Mouse (Mus musculus): Measurements from ENCODE around the gene Kcnh6. TPM values are rescaled to one million over a fixed set of nuclear protein-coding genes. Genes with fewer than 3 reads are reported as not detected.
A peak's percentile ranks its signal among the peaks of the same experiment; 100 is the strongest.
"Not testable (repeated sequence)": the region's sequence is repeated elsewhere in the genome, so short reads cannot be mapped to it uniquely, and the experiment has no call there.

Gene Kcnh6
- total RNA-seq, 2 experiments from 2014 or later: 2.3 to 2.4 TPM

DNA sequence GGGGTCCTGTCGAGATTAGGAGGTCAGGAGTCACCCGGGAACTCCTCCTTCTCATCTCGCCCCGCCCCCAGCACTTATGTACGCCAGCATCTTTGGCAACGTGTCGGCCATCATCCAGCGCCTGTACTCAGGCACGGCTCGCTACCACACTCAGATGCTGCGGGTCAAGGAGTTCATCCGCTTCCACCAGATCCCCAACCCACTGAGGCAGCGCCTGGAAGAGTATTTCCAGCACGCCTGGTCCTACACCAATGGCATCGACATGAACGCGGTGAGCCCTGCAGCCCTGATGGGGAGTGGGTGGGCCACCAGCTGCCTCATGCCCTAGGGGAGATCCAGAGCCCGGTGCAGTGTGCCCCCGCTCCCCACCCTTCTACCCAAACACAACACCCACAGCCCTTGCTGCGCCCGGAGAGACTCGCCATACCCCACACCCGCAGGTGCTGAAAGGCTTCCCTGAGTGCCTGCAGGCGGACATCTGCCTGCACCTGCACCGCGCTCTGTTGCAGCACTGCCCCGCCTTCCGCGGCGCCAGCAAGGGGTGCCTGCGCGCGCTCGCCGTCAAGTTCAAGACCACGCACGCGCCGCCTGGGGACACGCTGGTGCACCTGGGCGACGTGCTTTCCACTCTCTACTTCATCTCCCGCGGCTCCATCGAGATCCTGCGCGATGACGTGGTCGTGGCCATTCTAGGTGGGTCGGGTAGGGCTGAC lies 12.3 kb downstream of the Kcnh6 start:
- H3K27ac ChIP-seq: peak overlapping the region; percentile 71
- intact Hi-C loops (cut with DNase I): loop anchor here (5.0 kb wide), 1 partner anchor 78 kb away; no protein-coding TSS in a partner anchor

GRCm38 (mm10) chr11:106025774-106026173 lies 17.9 kb downstream of the Kcnh6 start:
- no peak overlapping the region for H3K4me3 ChIP-seq
- intact Hi-C loops (cut with DNase I): loop anchor here (2.0 kb wide), 2 partner anchors 25 to 99 kb away; no protein-coding TSS in a partner anchor
- H3K27ac ChIP-seq: no peak overlapping the region
- DNase-seq (ENCODE audit: extremely low spot score in 1 of 2, low spot score in 2 of 2): no peak
- no peak for TF ChIP-seq CTCF (IDR thresholded peaks at IDR 0.05)

More for the DNA sequence above, 12.3 kb downstream of the Kcnh6 start:
- H3K4me3 ChIP-seq: peak overlapping the region; percentile 54
- DNase-seq (ENCODE audit: extremely low spot score in 1 of 2, low spot score in 2 of 2): peak; percentile 63 to 70
- TF ChIP-seq CTCF (IDR thresholded peaks at IDR 0.05): no peak

- H3K4me3 ChIP-seq: no peak overlapping the region
- H3K27ac ChIP-seq: no peak overlapping the region
- intact Hi-C loops (cut with DNase I): loop anchor here (2.0 kb wide), 2 partner anchors 26 to 100 kb away; no protein-coding TSS in a partner anchor
- TF ChIP-seq CTCF (IDR thresholded peaks at IDR 0.05): peak; percentile 89
- DNase-seq (ENCODE audit: extremely low spot score in 1 of 2, low spot score in 2 of 2): peak; percentile 71 to 73
These were observed 18.7 kb downstream of the Kcnh6 start for GRCm38 (mm10) chr11:106026465-106027151.

DNA sequence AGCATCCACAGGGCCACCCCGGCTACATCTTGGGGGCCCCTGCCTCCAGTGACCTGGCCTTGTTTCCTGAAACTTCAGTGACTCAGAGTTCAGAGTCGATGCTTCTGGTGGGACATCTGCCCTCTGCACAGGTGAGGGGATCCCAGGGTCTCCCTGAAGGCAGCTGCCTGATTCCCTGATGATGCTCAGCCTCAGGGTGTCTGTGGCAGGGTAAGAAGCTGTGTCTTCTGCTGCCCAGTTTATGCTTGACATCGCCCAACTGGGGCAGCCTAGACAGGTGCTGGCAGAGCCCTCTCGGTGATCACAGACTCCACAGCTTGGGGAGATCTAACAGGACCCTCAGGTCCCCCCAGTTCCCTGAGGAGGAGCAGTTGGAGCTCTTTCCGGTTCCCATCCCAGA lies 19.7 kb downstream of the Kcnh6 start:
- Histone ChIP-seq H3K27ac (no peak overlapping the region), H3K4me3 (no peak overlapping the region)
- TF ChIP-seq CTCF (IDR thresholded peaks at IDR 0.05): no peak
- intact Hi-C loops (cut with DNase I): loop anchor here (2.0 kb wide), 2 partner anchors 27 to 101 kb away; no protein-coding TSS in a partner anchor
- DNase-seq (ENCODE audit: extremely low spot score in 1 of 2, low spot score in 2 of 2): no peak

DNA sequence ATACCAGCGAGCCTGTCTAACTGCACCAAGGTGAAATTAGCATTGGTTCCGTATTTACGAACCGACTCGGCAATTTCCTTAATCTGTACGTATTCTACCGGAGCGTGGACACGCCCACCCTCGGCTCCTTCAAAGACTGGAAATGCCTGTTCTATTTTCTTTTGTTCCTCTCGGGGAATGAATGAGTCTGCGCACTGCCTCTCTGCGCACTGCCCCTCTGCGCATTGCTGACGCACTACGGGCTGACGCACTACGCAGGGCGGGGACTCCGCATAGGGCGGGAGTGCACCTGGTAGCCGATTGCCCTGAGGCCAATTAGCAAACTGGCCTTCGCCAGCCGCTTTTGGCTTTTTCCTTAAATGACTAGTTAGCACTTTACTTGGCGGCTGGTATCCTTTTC lies 24.1 kb downstream of the Kcnh6 start:
- intact Hi-C loops (cut with DNase I); H3K27ac ChIP-seq; DNase-seq (ENCODE audit: extremely low spot score in 1 of 2, low spot score in 2 of 2): not testable (repeated sequence)
- peak overlapping the region; percentile 36 for H3K4me3 ChIP-seq

- peak overlapping the region; percentile 66; the same call in 1 of the 2 replicates for H3K27ac ChIP-seq
- no peak for DNase-seq (ENCODE audit: extremely low spot score in 1 of 2, low spot score in 2 of 2)
- no peak for TF ChIP-seq CTCF (IDR thresholded peaks at IDR 0.05)
- intact Hi-C loops (cut with DNase I): no loop called here
- H3K4me3 ChIP-seq: no peak overlapping the region
These were observed 25.6 kb downstream of the Kcnh6 start for GRCm38 (mm10) chr11:106033491-106033919.

DNA sequence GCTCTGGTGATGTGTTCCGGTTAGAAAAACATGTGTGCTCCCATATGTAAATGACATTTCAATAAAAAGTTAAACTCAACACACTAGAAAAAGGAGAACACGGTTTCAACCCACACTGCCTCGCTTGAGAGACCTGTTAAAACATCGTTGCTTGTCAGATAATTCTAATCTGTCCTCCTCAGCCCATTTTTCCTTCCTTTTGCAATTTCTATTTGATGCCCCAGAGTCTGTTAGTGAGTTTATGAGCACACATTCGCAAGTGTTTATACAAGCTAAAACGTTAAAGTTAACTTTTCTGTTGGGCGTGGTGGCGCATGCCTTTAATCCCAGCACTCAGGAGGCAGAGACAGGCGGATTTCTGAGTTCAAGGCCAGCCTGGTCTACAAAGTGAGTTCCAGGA lies 27.1 kb downstream of the Kcnh6 start:
- no peak for TF ChIP-seq CTCF (IDR thresholded peaks at IDR 0.05)
- intact Hi-C loops (cut with DNase I): loop anchor here (5.0 kb wide), 1 partner anchor 303 kb away; no protein-coding TSS in a partner anchor
- no peak overlapping the region for H3K27ac ChIP-seq
- no peak overlapping the region for H3K4me3 ChIP-seq
- DNase-seq (ENCODE audit: extremely low spot score in 1 of 2, low spot score in 2 of 2): no peak

DNA sequence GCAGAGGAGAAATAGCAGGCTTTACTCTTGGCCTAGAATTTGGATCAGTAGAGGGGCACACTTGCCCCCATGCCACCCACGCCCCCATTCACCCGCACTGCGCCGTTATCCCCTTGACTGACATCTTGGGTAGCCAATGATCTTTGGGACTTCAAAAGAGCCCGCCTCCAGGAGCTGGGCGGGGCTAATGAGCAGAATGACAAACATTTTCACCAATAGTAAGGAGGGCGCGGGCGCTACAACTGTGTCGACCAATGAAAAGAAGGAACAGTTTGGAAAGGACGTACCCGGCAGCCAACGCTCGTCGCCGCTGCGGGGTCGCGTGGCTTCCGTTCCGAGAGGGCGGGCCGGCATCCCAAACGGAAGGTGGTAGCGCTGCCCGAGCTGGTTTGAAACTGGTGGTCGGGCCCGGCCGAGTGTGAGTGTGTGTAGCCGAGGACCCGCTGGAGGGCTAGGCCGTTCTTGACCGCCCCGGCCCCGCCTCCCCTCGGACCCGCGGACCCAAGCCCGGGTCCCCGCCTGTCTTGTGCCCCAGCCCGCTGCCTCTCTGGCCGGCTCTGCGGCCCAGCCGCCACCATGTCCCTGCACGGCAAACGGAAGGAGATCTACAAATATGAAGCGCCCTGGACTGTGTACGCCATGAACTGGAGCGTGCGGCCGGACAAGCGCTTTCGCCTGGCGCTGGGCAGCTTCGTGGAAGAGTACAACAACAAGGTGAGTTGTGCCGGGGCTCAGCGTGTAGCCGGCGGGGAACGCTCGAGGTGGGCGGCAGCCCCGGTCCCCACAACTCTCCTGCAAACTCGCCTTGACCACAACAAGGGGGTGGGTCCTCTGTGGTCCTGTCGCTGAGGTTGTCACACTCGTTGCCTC lies 28.9 kb downstream of the Kcnh6 start, which contains the start of gene Dcaf7:
Dcaf7 (plus strand) TSS at position 325 of the 870 bp plus-strand sequence.
- no peak for TF ChIP-seq CTCF (IDR thresholded peaks at IDR 0.05)
- intact Hi-C loops (cut with DNase I): loop anchor here (5.0 kb wide), 1 partner anchor 304 kb away; no protein-coding TSS in a partner anchor
- Histone ChIP-seq H3K4me3 (peak within 1 kb of the TSS; percentile 73), H3K27ac (peak within 1 kb of the TSS; percentile 93)
- peak; percentile 98 to 99 for DNase-seq (ENCODE audit: extremely low spot score in 1 of 2, low spot score in 2 of 2)

DNA sequence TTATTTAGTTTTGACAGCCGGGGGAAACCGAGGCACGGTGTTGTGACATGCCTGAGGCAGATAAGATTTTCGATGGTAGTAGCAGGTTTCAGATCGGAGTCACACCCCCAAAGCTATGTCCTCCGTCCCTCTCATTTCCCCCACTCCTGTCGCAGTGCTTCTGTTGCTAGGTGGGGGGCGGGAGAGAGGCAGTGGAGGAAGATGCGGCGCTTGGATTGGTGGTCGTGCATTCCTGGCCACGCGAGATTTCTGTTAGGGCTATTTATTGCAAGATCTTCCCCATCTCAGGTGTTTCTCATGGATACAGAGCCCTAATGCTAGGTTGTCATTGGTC lies 29.5 kb downstream of the Kcnh6 start:
- peak; percentile 58 to 65 for DNase-seq (ENCODE audit: extremely low spot score in 1 of 2, low spot score in 2 of 2)
- intact Hi-C loops (cut with DNase I): loop anchor here (5.0 kb wide), 1 partner anchor 305 kb away; no protein-coding TSS in a partner anchor
- Histone ChIP-seq H3K4me3 (peak overlapping the region; percentile 73), H3K27ac (peak overlapping the region; percentile 93)
- TF ChIP-seq CTCF (IDR thresholded peaks at IDR 0.05): no peak

DNA sequence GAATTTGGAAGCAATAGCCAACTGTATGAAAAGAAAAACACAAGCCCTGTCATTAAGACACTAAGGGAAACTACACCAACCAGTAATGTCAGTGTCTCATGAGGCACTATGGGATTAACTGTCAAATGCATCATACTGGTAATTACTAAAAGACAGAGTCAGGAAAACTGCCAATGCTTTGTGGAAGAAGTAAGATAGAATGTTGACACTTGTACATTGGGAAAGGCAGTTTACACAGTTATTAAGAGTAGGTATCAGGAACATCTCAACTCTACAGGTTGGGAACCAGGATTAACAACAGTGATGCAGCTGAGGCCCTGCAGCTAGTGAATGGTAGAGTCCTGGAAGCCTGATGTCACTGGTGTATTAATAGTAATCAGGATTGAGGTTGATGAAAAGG lies 36.4 kb downstream of the Kcnh6 start:
- Histone ChIP-seq H3K4me3 (no peak overlapping the region), H3K27ac (no peak overlapping the region)
- TF ChIP-seq CTCF (IDR thresholded peaks at IDR 0.05): no peak
- no peak for DNase-seq (ENCODE audit: extremely low spot score in 1 of 2, low spot score in 2 of 2)
- intact Hi-C loops (cut with DNase I): no loop called here

- intact Hi-C loops (cut with DNase I): no loop called here
- no peak for DNase-seq (ENCODE audit: extremely low spot score in 1 of 2, low spot score in 2 of 2)
- no peak for TF ChIP-seq CTCF (IDR thresholded peaks at IDR 0.05)
- Histone ChIP-seq H3K27ac (no peak overlapping the region), H3K4me3 (no peak overlapping the region)
These were observed 37.3 kb downstream of the Kcnh6 start for GRCm38 (mm10) chr11:106045256-106045655.
